Mouse (Mus musculus): ENCODE data around the gene Gps1. TPM values are rescaled to one million over a fixed set of nuclear protein-coding genes. Genes with fewer than 3 reads are reported as not detected.

Gene Gps1
- polyA plus RNA-seq, 1 experiment from 2014 or later: 224 TPM

GRCm38 (mm10) chr11:120804769-120805168, 20.7 kb downstream of the Gps1 start:
- Histone ChIP-seq H3K9ac (replicated peaks; ENCODE audit: low read depth, low read length) (no peak overlapping the region), H3K27ac (ENCODE audit: low read length) (no peak overlapping the region), H3K36me3 (ENCODE audit: control insufficient read depth, insufficient read depth, low read length) (peaks cover 46% of the 10 kb centered on the region), H3K27me3 (ENCODE audit: control insufficient read depth, insufficient read depth, low read length) (no peaks in the 10 kb centered on the region), H3K4me1 (ENCODE audit: control insufficient read depth, insufficient read depth, low read length) (0 out of 2 replicates have a peak, but pooled peaks cover 6% of the 10 kb centered on the region), H3K4me2 (replicated peaks; ENCODE audit: low read depth, low read length) (no peak overlapping the region), H3K4me3 (ENCODE audit: low read depth, low read length) (no peak overlapping the region), H3K9me3 (ENCODE audit: control insufficient read depth, low read depth, low read length) (no peaks in the 10 kb centered on the region)
- no peak for ATAC-seq (ENCODE audit: insufficient number of reproducible peaks, insufficient read depth, low FRiP score, low read depth)
- WGBS: 68% methylated on average over 4 of the region's 4 CpGs

DNA sequence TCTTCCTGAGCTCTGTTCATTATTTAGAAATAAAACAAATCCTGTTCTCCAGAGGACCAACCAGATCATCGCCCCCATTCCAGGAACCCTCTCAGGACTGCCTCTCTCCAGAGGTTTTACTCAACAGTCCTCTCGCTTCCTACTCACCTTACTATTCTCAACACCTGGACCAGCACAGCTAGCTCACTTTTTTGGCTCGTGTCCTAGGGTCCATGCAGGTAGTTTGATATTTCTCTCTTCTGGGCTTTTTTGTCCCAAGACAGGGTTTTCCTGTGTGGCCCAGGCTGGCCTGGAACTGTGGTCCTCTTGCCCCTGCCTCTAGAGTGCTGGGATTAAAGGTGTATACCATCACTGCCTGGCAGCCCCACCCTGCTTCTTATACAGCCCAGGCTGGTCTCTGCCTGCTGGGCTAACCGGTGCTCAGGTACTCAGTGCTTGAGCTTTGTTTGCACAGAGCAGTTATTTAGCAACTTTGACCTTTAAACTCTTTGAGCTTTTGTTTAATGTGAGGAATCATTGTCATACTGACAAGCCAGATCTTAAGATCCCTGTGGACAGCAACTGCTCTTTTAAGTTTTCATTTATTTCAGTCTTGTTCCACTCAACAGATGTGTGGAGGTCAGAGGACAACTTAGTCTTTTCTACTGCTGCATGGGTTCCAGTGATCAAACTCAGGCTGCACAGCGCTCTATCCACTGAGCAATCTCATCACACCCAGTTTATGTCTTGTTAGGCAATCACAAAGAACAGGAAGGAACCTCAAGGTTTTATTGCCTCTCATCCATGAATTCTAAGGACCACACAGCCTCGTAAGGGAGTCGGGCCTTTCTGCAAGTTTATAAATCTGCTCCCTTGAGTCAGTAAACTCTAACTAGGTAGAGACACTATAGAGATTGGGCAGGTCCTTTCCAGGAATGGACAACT, 21.6 kb downstream of the Gps1 start:
- no peak; the same call in 1 of the 2 replicates for ATAC-seq (ENCODE audit: insufficient number of reproducible peaks, insufficient read depth, low FRiP score, low read depth)
- no peaks in the 10 kb centered on the region for H3K9me3 ChIP-seq (ENCODE audit: control insufficient read depth, low read depth, low read length)
- H3K27me3 ChIP-seq (ENCODE audit: control insufficient read depth, insufficient read depth, low read length): no peaks in the 10 kb centered on the region
- H3K36me3 ChIP-seq (ENCODE audit: control insufficient read depth, insufficient read depth, low read length): peaks cover 54% of the 10 kb centered on the region
- 87% methylated on average over 7 of the region's 7 CpGs for WGBS
- H3K4me3 ChIP-seq (ENCODE audit: low read depth, low read length): no peak overlapping the region
- H3K4me2 ChIP-seq (replicated peaks; ENCODE audit: low read depth, low read length): no peak overlapping the region
- no peak overlapping the region for H3K27ac ChIP-seq (ENCODE audit: low read length)
- H3K4me1 ChIP-seq (ENCODE audit: control insufficient read depth, insufficient read depth, low read length): no peaks in the 10 kb centered on the region
- no peak overlapping the region for H3K9ac ChIP-seq (replicated peaks; ENCODE audit: low read depth, low read length)

DNA sequence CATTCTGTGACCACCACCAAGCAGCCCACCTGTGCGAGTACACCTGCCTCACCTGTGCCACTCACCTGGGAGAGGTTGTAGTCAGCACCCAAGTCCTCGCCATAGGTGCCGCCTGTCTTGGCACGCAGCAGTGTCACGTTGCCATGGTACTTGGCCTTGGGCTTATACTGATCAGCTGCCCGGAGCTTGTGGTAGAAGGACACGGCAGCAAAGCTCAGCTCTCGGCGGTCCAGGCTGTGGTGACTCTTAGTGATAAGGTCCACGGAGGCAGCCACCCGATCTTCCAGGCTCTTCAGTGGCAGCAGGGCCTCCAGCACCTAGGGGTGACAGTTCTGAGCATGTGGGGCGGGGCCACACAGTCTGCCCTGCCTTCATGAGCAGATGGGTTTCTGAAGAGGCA, 23.9 kb downstream of the Gps1 start:
- no peak for ATAC-seq (ENCODE audit: insufficient number of reproducible peaks, insufficient read depth, low FRiP score, low read depth)
- H3K36me3 ChIP-seq (ENCODE audit: control insufficient read depth, insufficient read depth, low read length): peaks cover 77% of the 10 kb centered on the region
- H3K27me3 ChIP-seq (ENCODE audit: control insufficient read depth, insufficient read depth, low read length): no peaks in the 10 kb centered on the region
- no peak overlapping the region for H3K4me3 ChIP-seq (ENCODE audit: low read depth, low read length)
- H3K9ac ChIP-seq (replicated peaks; ENCODE audit: low read depth, low read length): no peak overlapping the region
- no peaks in the 10 kb centered on the region for H3K4me1 ChIP-seq (ENCODE audit: control insufficient read depth, insufficient read depth, low read length)
- no peaks in the 10 kb centered on the region for H3K9me3 ChIP-seq (ENCODE audit: control insufficient read depth, low read depth, low read length)
- H3K4me2 ChIP-seq (replicated peaks; ENCODE audit: low read depth, low read length): no peak overlapping the region
- no peak overlapping the region for H3K27ac ChIP-seq (ENCODE audit: low read length)
- WGBS: 91% methylated on average over 12 of the region's 12 CpGs

GRCm38 (mm10) chr11:120812068-120812467, 28.0 kb downstream of the Gps1 start:
- no peak overlapping the region for H3K27ac ChIP-seq (ENCODE audit: low read length)
- no peak overlapping the region for H3K9ac ChIP-seq (replicated peaks; ENCODE audit: low read depth, low read length)
- 94% methylated on average over 16 of the region's 16 CpGs for WGBS
- H3K27me3 ChIP-seq (ENCODE audit: control insufficient read depth, insufficient read depth, low read length): no peaks in the 10 kb centered on the region
- H3K9me3 ChIP-seq (ENCODE audit: control insufficient read depth, low read depth, low read length): no peaks in the 10 kb centered on the region
- H3K4me2 ChIP-seq (replicated peaks; ENCODE audit: low read depth, low read length): no peak overlapping the region
- ATAC-seq (ENCODE audit: insufficient number of reproducible peaks, insufficient read depth, low FRiP score, low read depth): no peak
- peaks cover 99% of the 10 kb centered on the region for H3K36me3 ChIP-seq (ENCODE audit: control insufficient read depth, insufficient read depth, low read length)
- no peak overlapping the region for H3K4me3 ChIP-seq (ENCODE audit: low read depth, low read length)
- H3K4me1 ChIP-seq (ENCODE audit: control insufficient read depth, insufficient read depth, low read length): no peaks in the 10 kb centered on the region

GRCm38 (mm10) chr11:120817358-120817757, 33.3 kb downstream of the Gps1 start:
- 81% methylated on average over 6 of the region's 6 CpGs for WGBS
- Histone ChIP-seq H3K27me3 (ENCODE audit: control insufficient read depth, insufficient read depth, low read length) (no peaks in the 10 kb centered on the region), H3K4me2 (replicated peaks; ENCODE audit: low read depth, low read length) (no peak overlapping the region), H3K27ac (ENCODE audit: low read length) (no peak overlapping the region), H3K4me3 (ENCODE audit: low read depth, low read length) (no peak overlapping the region), H3K4me1 (ENCODE audit: control insufficient read depth, insufficient read depth, low read length) (peaks cover 12% of the 10 kb centered on the region), H3K9me3 (ENCODE audit: control insufficient read depth, low read depth, low read length) (no peaks in the 10 kb centered on the region), H3K36me3 (ENCODE audit: control insufficient read depth, insufficient read depth, low read length) (peaks cover 100% of the 10 kb centered on the region), H3K9ac (replicated peaks; ENCODE audit: low read depth, low read length) (no peak overlapping the region)
- no peak for ATAC-seq (ENCODE audit: insufficient number of reproducible peaks, insufficient read depth, low FRiP score, low read depth)

DNA sequence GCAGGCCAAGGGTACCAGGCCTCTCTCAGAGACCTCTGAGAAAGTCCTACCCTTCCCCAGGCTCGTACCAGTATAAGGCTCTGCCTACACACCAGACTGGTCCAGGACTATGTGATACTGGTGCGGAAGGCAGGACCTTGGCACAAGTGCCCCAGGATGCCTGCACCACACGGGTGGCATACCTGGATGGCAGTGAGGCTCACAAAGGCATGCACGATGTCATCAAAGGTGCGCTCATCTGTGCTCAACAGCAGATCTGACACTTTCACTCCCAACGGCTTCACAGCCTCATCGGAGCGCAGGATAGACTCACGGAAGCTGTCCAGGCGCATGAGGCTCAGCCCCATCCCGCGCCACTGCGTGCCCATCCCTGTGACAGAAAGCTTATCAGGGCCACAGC, 34.2 kb downstream of the Gps1 start:
- WGBS: 97% methylated on average over 13 of the region's 13 CpGs
- H3K4me2 ChIP-seq (replicated peaks; ENCODE audit: low read depth, low read length): no peak overlapping the region
- H3K4me1 ChIP-seq (ENCODE audit: control insufficient read depth, insufficient read depth, low read length): peaks cover 18% of the 10 kb centered on the region
- H3K27me3 ChIP-seq (ENCODE audit: control insufficient read depth, insufficient read depth, low read length): no peaks in the 10 kb centered on the region
- no peak overlapping the region for H3K4me3 ChIP-seq (ENCODE audit: low read depth, low read length)
- H3K27ac ChIP-seq (ENCODE audit: low read length): no peak overlapping the region
- no peaks in the 10 kb centered on the region for H3K9me3 ChIP-seq (ENCODE audit: control insufficient read depth, low read depth, low read length)
- H3K9ac ChIP-seq (replicated peaks; ENCODE audit: low read depth, low read length): no peak overlapping the region
- peaks cover 92% of the 10 kb centered on the region for H3K36me3 ChIP-seq (ENCODE audit: control insufficient read depth, insufficient read depth, low read length)
- no peak for ATAC-seq (ENCODE audit: insufficient number of reproducible peaks, insufficient read depth, low FRiP score, low read depth)

DNA sequence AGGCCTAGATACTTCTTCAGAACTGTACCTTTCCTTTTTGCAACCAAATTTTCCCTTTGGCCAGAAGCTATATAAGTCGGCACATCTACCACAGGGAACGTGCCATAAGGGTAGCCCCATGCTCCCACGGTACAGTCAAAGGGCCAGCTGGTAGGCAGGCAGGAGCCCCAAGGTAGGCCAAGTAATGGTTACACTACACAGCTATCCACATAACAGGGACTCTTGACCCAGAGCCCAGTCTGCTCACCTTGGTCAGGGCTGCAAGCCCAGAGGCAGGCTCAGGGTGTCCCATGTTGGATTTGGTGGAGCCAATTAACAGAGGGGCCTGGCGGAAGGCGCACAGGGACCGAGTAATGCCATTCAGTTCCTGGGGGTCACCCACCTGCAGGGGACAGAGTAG, 35.5 kb downstream of the Gps1 start:
- H3K27ac ChIP-seq (ENCODE audit: low read length): no peak overlapping the region
- H3K4me2 ChIP-seq (replicated peaks; ENCODE audit: low read depth, low read length): no peak overlapping the region
- no peak overlapping the region for H3K9ac ChIP-seq (replicated peaks; ENCODE audit: low read depth, low read length)
- H3K4me3 ChIP-seq (ENCODE audit: low read depth, low read length): no peak overlapping the region
- H3K9me3 ChIP-seq (ENCODE audit: control insufficient read depth, low read depth, low read length): no peaks in the 10 kb centered on the region
- 92% methylated on average over 6 of the region's 6 CpGs for WGBS
- no peak for ATAC-seq (ENCODE audit: insufficient number of reproducible peaks, insufficient read depth, low FRiP score, low read depth)
- no peaks in the 10 kb centered on the region for H3K27me3 ChIP-seq (ENCODE audit: control insufficient read depth, insufficient read depth, low read length)
- H3K36me3 ChIP-seq (ENCODE audit: control insufficient read depth, insufficient read depth, low read length): peaks cover 79% of the 10 kb centered on the region
- H3K4me1 ChIP-seq (ENCODE audit: control insufficient read depth, insufficient read depth, low read length): peaks cover 18% of the 10 kb centered on the region

- Histone ChIP-seq H3K27ac (ENCODE audit: low read length) (no peak overlapping the region), H3K9me3 (ENCODE audit: control insufficient read depth, low read depth, low read length) (no peaks in the 10 kb centered on the region), H3K27me3 (ENCODE audit: control insufficient read depth, insufficient read depth, low read length) (no peaks in the 10 kb centered on the region), H3K4me2 (replicated peaks; ENCODE audit: low read depth, low read length) (no peak overlapping the region), H3K4me3 (ENCODE audit: low read depth, low read length) (no peak overlapping the region), H3K4me1 (ENCODE audit: control insufficient read depth, insufficient read depth, low read length) (peaks cover 26% of the 10 kb centered on the region), H3K9ac (replicated peaks; ENCODE audit: low read depth, low read length) (no peak overlapping the region), H3K36me3 (ENCODE audit: control insufficient read depth, insufficient read depth, low read length) (peaks cover 69% of the 10 kb centered on the region)
- 94% methylated on average over 14 of the region's 14 CpGs for WGBS
- ATAC-seq (ENCODE audit: insufficient number of reproducible peaks, insufficient read depth, low FRiP score, low read depth): no peak
Measured at GRCm38 (mm10) chr11:120820546-120820945, 36.5 kb downstream of the Gps1 start.

Measured in stomach, embryonic 14.5 days (tissue).